Mouse (Mus musculus) small intestine, adult 2 months (tissue): Measurements from ENCODE around the gene Ugt1a7c. TPM values are rescaled to one million over a fixed set of nuclear protein-coding genes. Genes with fewer than 3 reads are reported as not detected.

Experiments
- H3K27ac ChIP-seq: fragments of 200-500 bp; 2 replicates; pipeline ENCODE4 v1.5.1; 2012; ENCODE audit warnings: low read depth, low read length, control low read depth, inconsistent platforms; ENCODE audit not compliant: insufficient read depth
- H3K27me3 ChIP-seq: fragments of 200-500 bp; 2 replicates; pipeline ENCODE4 v1.6.1; 2012; ENCODE audit warnings: mild to moderate bottlenecking, moderate library complexity, low read length, inconsistent platforms; ENCODE audit not compliant: control insufficient read depth, insufficient read depth
- H3K36me3 ChIP-seq: fragments of 200-500 bp; 2 replicates; pipeline ENCODE4 v1.6.1; 2012; ENCODE audit warnings: mild to moderate bottlenecking, low read length, control low read depth, inconsistent platforms; ENCODE audit not compliant: control insufficient read depth, insufficient read depth
- H3K4me1 ChIP-seq: fragments of 200-500 bp; 2 replicates; pipeline ENCODE4 v1.6.1; 2012; ENCODE audit warnings: low read length, inconsistent platforms, mixed read lengths; ENCODE audit not compliant: control insufficient read depth, insufficient read depth, insufficient read length
- H3K4me3 ChIP-seq: fragments of 200-500 bp; 2 replicates; pipeline ENCODE4 v1.5.1; 2012; ENCODE audit warnings: low read depth, mild to moderate bottlenecking, control low read depth, inconsistent platforms, low read length, moderate library complexity
- CTCF ChIP-seq: fragments of 200-500 bp; IDR thresholded peaks from 2 replicates; pipeline ENCODE4 v1.5.1; 2012; ENCODE audit warnings: low read depth, mild to moderate bottlenecking, control low read depth, inconsistent platforms, low read length, moderate library complexity, mixed read lengths; ENCODE audit not compliant: insufficient replicate concordance, insufficient read length; ENCODE audit errors: extremely low read depth
- POLR2A ChIP-seq: fragments of 200-500 bp; IDR thresholded peaks from 2 replicates; pipeline ENCODE4 v1.6.1; 2012; ENCODE audit warnings: low read depth, mild to moderate bottlenecking, control low read depth, inconsistent platforms, low read length, moderate library complexity
- WGBS: fragments of 180-500 bp; shearing (Covaris S2); methylation state at CpG from one replicate; pipeline ENCODE4 v1.1.7; 2018; 5-methylcytosine and 5-hydroxymethylcytosine counted together
- polyA plus RNA-seq: library from polyadenylated mRNA; depleted of rRNA; stranded (reverse); fragments of >200 nt; gene quantifications from 2 replicates; pipeline ENCODE4 v1.2.3, GENCODE M21; 2012

Ugt1a7c gene
- polyA plus RNA-seq, 1 experiment, result 60.9 TPM

DNA sequence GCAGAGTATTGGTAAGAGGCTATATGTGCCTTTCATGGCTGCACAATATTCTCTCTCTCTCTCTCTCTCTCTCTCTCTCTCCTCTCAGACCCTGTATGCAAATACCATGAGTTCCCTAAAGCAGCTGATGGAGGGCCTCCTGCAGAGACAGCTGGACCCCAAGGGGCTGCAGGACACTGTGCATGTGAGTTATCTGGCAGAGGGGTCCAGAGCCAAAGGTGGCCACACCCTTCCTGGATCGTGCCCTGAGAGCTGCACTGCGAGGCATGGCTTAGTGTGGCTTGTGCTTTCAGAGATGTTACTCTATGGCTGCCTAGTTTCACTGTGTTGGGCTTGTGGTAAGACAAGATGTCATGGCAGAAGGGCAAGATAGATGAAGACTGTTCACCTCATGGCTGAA, 152.8 kb downstream of the Ugt1a7c start:
- Histone ChIP-seq H3K27ac (no peak overlapping the region), H3K27me3 (no peaks in the 10 kb centered on the region), H3K4me1 (peaks cover 3% of the 10 kb centered on the region; the same call in 1 of the 2 replicates), H3K36me3 (no peaks in the 10 kb centered on the region), H3K4me3 (no peak overlapping the region)
- TF ChIP-seq CTCF (no peak), POLR2A (no peak)
- WGBS, result 38% methylated on average over 2 of the region's 2 CpGs

GRCm38 (mm10) chr1:88248658-88249057, 153.8 kb downstream of the Ugt1a7c start:
- WGBS, result 56% methylated on average over 4 of the region's 4 CpGs
- H3K4me1 ChIP-seq, result peaks cover 12% of the 10 kb centered on the region
- no peaks in the 10 kb centered on the region for H3K27me3 ChIP-seq
- TF ChIP-seq POLR2A (no peak), CTCF (no peak)
- no peak overlapping the region for H3K27ac ChIP-seq
- H3K36me3 ChIP-seq, result no peaks in the 10 kb centered on the region
- no peak overlapping the region for H3K4me3 ChIP-seq

DNA sequence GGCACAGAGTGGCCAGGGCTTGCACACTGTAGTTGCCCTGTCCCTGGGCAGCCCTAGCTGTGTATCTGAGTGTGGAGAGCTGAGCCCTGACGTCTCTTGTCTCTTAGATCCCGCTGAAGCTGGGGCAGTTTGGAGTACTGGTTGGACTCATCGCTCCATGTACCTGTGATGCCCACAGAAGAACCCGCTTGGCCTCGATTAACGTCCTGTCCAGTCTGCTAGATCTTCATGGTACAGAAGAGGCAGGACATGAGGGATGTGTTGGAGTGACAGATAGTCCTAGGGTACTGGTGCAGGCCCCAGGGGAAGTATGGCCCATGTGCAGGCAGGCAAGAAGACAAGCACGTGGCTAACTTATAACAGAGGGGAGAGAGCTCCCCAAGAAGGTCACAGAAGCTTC, 154.7 kb downstream of the Ugt1a7c start:
- H3K27me3 ChIP-seq, result no peaks in the 10 kb centered on the region
- no peak for TF ChIP-seq CTCF
- no peak overlapping the region for H3K4me3 ChIP-seq
- no peaks in the 10 kb centered on the region for H3K36me3 ChIP-seq
- WGBS, result 83% methylated on average over 7 of the region's 7 CpGs
- peaks cover 15% of the 10 kb centered on the region for H3K4me1 ChIP-seq
- no peak overlapping the region for H3K27ac ChIP-seq

DNA sequence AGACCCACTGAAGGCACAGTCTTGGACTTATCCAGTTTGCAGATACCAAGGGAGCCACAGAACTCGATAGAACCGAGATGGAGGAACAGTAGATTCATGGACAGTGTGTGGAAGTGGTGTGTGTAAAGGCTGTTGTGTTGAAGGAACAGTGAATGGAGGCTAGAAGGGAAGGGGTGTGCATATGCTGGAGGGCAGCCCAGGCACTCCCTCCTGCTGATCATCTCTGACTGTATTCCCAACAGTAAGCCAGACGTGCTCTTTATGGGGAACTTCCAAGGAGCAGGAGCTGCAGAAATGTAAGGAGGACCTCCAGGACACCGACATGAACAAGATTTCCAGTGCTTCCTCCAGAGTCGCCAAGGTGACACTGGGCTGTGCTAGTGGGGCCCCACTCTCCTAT, 155.2 kb downstream of the Ugt1a7c start:
- 82% methylated on average over 5 of the region's 5 CpGs for WGBS
- Histone ChIP-seq H3K4me1 (peaks cover 15% of the 10 kb centered on the region), H3K27me3 (no peaks in the 10 kb centered on the region), H3K27ac (no peak overlapping the region), H3K4me3 (no peak overlapping the region), H3K36me3 (no peaks in the 10 kb centered on the region)
- no peak for TF ChIP-seq CTCF
- no peak for TF ChIP-seq POLR2A

GRCm38 (mm10) chr1:88253106-88253505, 158.2 kb downstream of the Ugt1a7c start:
- 52% methylated on average over 8 of the region's 8 CpGs for WGBS
- TF ChIP-seq POLR2A (no peak), CTCF (no peak)
- peaks cover 12% of the 10 kb centered on the region for H3K4me1 ChIP-seq
- no peaks in the 10 kb centered on the region for H3K27me3 ChIP-seq
- peak overlapping the region; percentile 15; the same call in 1 of the 2 replicates for H3K27ac ChIP-seq
- no peaks in the 10 kb centered on the region for H3K36me3 ChIP-seq
- no peak overlapping the region for H3K4me3 ChIP-seq

DNA sequence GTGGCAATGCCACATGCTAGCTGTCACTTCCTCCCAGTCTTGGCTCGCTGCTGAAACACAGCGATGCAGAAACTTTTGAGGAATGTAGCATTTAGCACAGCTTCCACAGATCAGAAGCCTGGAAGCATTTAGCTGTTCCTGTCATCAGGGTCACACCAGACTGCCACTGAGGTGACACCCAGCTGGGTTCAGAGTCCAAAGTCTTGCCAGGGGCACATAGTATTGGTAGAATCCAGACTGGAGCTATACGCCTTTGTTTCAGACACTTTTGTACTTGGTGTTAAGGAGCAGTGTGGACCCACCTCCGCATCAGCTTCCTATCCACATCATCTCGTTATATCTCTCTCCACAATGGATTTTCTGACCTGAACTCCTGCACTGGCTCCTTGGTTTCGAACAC, 158.7 kb downstream of the Ugt1a7c start:
- TF ChIP-seq CTCF (no peak), POLR2A (no peak)
- Histone ChIP-seq H3K27me3 (no peaks in the 10 kb centered on the region), H3K27ac (peak overlapping the region; percentile 15; the same call in 1 of the 2 replicates), H3K4me3 (no peak overlapping the region), H3K36me3 (no peaks in the 10 kb centered on the region), H3K4me1 (peaks cover 12% of the 10 kb centered on the region)
- 51% methylated on average over 6 of the region's 6 CpGs for WGBS

DNA sequence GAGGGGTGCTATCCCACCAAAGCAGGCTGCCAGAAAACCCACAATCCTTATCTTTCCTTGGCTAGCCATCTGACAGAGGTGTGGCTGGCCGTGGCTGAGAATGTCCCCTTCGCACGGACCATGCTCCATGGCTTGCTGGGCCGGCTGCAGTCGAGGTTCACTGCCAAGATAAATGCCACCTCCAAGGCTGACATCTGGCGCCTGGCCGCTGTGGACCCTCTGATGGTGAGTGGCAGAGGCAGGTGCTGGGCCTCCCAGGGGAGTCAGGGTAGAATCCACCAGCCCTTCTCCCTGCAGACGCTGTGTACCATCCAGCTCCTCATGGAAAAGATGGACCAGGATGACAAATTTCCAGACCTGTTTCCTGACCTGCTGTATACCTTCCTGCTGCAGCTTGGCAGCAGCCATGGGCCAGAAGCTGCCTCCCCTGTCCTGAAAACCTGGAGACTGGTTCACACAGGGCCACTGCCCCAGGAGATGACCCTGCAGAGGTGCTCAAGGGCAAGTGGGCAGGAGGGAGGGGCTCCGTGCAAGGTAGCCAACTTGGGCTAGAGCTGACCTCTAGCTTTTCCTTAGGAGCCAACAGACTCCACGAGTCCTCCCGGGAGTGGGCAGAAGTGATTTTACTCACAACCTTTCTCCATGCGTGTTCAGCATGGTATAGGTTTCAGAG, 160.1 kb downstream of the Ugt1a7c start:
- H3K27me3 ChIP-seq, result no peaks in the 10 kb centered on the region
- 83% methylated on average over 12 of the region's 12 CpGs for WGBS
- peaks cover 2% of the 10 kb centered on the region; the same call in 1 of the 2 replicates for H3K36me3 ChIP-seq
- no peak overlapping the region for H3K4me3 ChIP-seq
- no peak overlapping the region for H3K27ac ChIP-seq
- H3K4me1 ChIP-seq, result peaks cover 15% of the 10 kb centered on the region
- TF ChIP-seq POLR2A, result no peak

DNA sequence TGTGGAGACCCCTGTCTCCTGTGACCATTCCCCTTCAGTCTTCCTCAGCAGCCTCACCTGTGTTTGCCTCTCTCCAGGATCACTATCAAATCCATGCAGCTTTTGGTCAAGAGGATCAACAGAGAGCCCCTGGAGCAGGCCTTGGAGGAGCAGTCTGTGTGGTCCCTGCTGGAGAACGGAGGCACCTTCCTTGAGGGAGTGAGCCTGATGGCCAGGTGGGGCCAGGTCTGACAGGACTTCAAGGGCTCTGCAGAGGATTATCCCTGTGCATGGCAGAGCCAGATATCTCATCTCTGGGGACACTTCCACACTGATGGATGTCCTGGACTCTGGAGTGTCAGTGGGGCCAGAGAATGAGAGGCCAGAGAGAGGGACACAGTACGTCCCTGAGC, 160.6 kb downstream of the Ugt1a7c start:
- TF ChIP-seq POLR2A (no peak), CTCF (no peak)
- Histone ChIP-seq H3K4me1 (peaks cover 19% of the 10 kb centered on the region), H3K36me3 (peaks cover 2% of the 10 kb centered on the region; the same call in 1 of the 2 replicates), H3K4me3 (no peak overlapping the region), H3K27me3 (no peaks in the 10 kb centered on the region), H3K27ac (no peak overlapping the region)
- 63% methylated on average over 2 of the region's 2 CpGs for WGBS
